8 mouse cellular contexts compared by ENCODE assay signal in the genomic region with DNA sequence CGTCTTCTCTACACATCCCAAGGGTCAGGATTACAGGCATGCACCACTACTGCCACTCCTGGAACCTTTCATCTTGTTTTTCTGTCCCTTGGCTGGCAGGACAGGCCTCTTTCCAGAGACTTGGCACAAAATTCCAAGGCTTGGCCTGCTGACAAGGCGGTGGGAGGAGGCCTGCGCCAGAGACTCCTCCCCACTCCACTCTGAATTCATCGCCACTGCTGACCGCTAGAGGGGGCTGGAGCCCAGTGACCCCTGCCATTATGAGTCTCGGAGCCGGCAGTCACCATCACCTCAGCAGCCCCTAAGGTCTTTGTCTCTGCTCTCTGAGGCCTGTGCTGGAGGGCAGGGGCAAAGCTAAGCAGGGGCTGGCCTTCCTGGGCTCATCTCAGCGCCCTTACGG. TPM values are rescaled to one million over a fixed set of nuclear protein-coding genes. Genes with fewer than 3 reads are reported as not detected.
A peak's percentile ranks its signal among the peaks of the same experiment; 100 is the strongest.
DNase-seq lines count a peak whose midpoint lies in the region; ATAC-seq and TF ChIP-seq lines count a peak whose summit lies in the region.

No protein-coding gene starts in this region.

- peak; percentile 75 for ATAC-seq in Patski
- peak; percentile 38 for ATAC-seq in hindbrain, embryonic 13.5 days (ENCODE audit: low FRiP score)

- H3K36me3 ChIP-seq in hindbrain, embryonic 13.5 days, result no peaks in the 10 kb centered on the region

- H3K27ac ChIP-seq in hindbrain, embryonic 13.5 days, result peak overlapping the region; percentile 40; the same call in 1 of the 2 replicates

- in situ Hi-C loops in Patski (cut with MboI; ENCODE audit: low pct_unique_long_range_greater_than_20kb), result no loop called here

- no peak overlapping the region for H3K4me3 ChIP-seq in hindbrain, embryonic 13.5 days

- H3K4me1 ChIP-seq in hindbrain, embryonic 13.5 days (replicated peaks), result peaks cover 29% of the 10 kb centered on the region

- WGBS in hindbrain, embryonic 13.5 days, result 6% methylated on average over 9 of the region's 9 CpGs

- H3K27me3 ChIP-seq in Patski, result no peaks in the 10 kb centered on the region
- no peaks in the 10 kb centered on the region for H3K27me3 ChIP-seq in hindbrain, embryonic 13.5 days

- no peak overlapping the region for H3K4me2 ChIP-seq in hindbrain, embryonic 13.5 days

- no peak overlapping the region for H3K9ac ChIP-seq in hindbrain, embryonic 13.5 days

- POLR2A ChIA-PET in Patski (lab: Charles Lee), result no interaction called here

- no peaks in the 10 kb centered on the region for H3K9me3 ChIP-seq in hindbrain, embryonic 13.5 days

- no peak for DNase-seq in Patski (ENCODE audit: low read depth, low spot score)
- DNase-seq in cerebellum, postnatal 25 days, result peak; percentile 98
- DNase-seq in frontal cortex, postnatal 25 days (ENCODE audit: low spot score in 2 of 2), result peak; percentile 58 to 66
- DNase-seq in layer of hippocampus, postnatal 25 days (ENCODE audit: extremely low spot score in 1 of 2, low spot score in 1 of 2), result peak; percentile 66 to 83
- peak; percentile 95 for DNase-seq in lung, postnatal 14 days
- DNase-seq in retina, postnatal 7 days (ENCODE audit: low read depth, low spot score), result peak; percentile 71
- DNase-seq in urinary bladder, adult 2 months (ENCODE audit: low spot score), result peak; percentile 58

- peak; percentile 86 for TF ChIP-seq CTCF in Patski (IDR thresholded peaks at IDR 0.05)

- CTCF ChIA-PET in Patski (lab: Charles Lee), result interaction anchor here (1.7 kb wide), 2 partner anchors 9 kb away, joined by 7 read pairs; no protein-coding TSS in a partner anchor

RNA-seq across cellular contexts. Expression of a gene that starts 23.0 kb away (rescaled TPM):
- 36.7 TPM for polyA plus RNA-seq in Patski (2021)
- 88.3 and 88.8 TPM in 2 replicates for polyA plus RNA-seq in hindbrain, embryonic 13.5 days (2015; fragmentation: Nextera tagmentation; extraction: Ambion mirVana)
- 10 to 100 TPM; 29.1 to 30.9 TPM for total RNA-seq in layer of hippocampus, postnatal 25 days (2021)
- 33.4 TPM in 2 replicates for polyA plus RNA-seq in urinary bladder, adult 2 months (2012; rRNA removed)

RNA-seq across cellular contexts. Expression of a gene that starts 39.7 kb away (rescaled TPM):
- polyA plus RNA-seq in Patski (2021), result 1.6 TPM
- polyA plus RNA-seq in hindbrain, embryonic 13.5 days (2015; fragmentation: Nextera tagmentation; extraction: Ambion mirVana), result 4.4 and 4.9 TPM in 2 replicates
- 1 to 10 TPM in 1 of 2 experiments, under 1 TPM in 1; 0.84 to 1.3 TPM for total RNA-seq in layer of hippocampus, postnatal 25 days (2021)
- 2.0 and 2.5 TPM in 2 replicates for polyA plus RNA-seq in urinary bladder, adult 2 months (2012; rRNA removed)
